Mouse (Mus musculus): Measurements from ENCODE around the gene Abhd17c. TPM values are rescaled to one million over a fixed set of nuclear protein-coding genes. Genes with fewer than 3 reads are reported as not detected.

The Abhd17c gene
- polyA plus RNA-seq, 1 experiment, result 151 TPM

- Histone ChIP-seq H3K4me1 (ENCODE audit: control insufficient read depth, insufficient read depth, low read length) (no peaks in the 10 kb centered on the region; the same call in 1 of the 2 replicates), H3K4me3 (ENCODE audit: insufficient read depth, low read depth, low read length) (no peak overlapping the region), H3K36me3 (ENCODE audit: control insufficient read depth, insufficient read depth, low read length) (no peaks in the 10 kb centered on the region), H3K27me3 (replicated peaks; ENCODE audit: control insufficient read depth, insufficient read depth, low read length) (no peaks in the 10 kb centered on the region), H3K27ac (ENCODE audit: insufficient read depth, low read depth, low read length) (no peak overlapping the region)
- TF ChIP-seq CTCF (conservative IDR thresholded peaks at IDR 0.05; ENCODE audit: insufficient read depth, insufficient read length, low read depth, low read length), result no peak
- TF ChIP-seq POLR2A (IDR thresholded peaks at IDR 0.05; ENCODE audit: low read depth, low read length), result no peak
- WGBS, result 44% methylated on average over 6 of the region's 6 CpGs
- DNase-seq, result peak; percentile 82
Observed at GRCm38 (mm10) chr7:84096501-84096900, 55.2 kb downstream of the Abhd17c start.

GRCm38 (mm10) chr7:84090793-84091192 lies 60.9 kb downstream of the Abhd17c start:
- no peak overlapping the region for H3K4me3 ChIP-seq (ENCODE audit: insufficient read depth, low read depth, low read length)

GRCm38 (mm10) chr7:84089777-84090176 lies 61.9 kb downstream of the Abhd17c start:
- Histone ChIP-seq H3K4me1 (ENCODE audit: control insufficient read depth, insufficient read depth, low read length) (no peaks in the 10 kb centered on the region), H3K27me3 (replicated peaks; ENCODE audit: control insufficient read depth, insufficient read depth, low read length) (no peaks in the 10 kb centered on the region), H3K36me3 (ENCODE audit: control insufficient read depth, insufficient read depth, low read length) (no peaks in the 10 kb centered on the region), H3K27ac (ENCODE audit: insufficient read depth, low read depth, low read length) (no peak overlapping the region), H3K4me3 (ENCODE audit: insufficient read depth, low read depth, low read length) (no peak overlapping the region)
- TF ChIP-seq CTCF (conservative IDR thresholded peaks at IDR 0.05; ENCODE audit: insufficient read depth, insufficient read length, low read depth, low read length), result peak; percentile 71
- TF ChIP-seq POLR2A (IDR thresholded peaks at IDR 0.05; ENCODE audit: low read depth, low read length), result no peak
- WGBS, result 7% methylated on average over 1 of the region's 1 CpGs
- DNase-seq, result peak; percentile 42

More at GRCm38 (mm10) chr7:84090793-84091192, 60.9 kb downstream of the Abhd17c start:
- Histone ChIP-seq H3K4me1 (ENCODE audit: control insufficient read depth, insufficient read depth, low read length) (no peaks in the 10 kb centered on the region), H3K36me3 (ENCODE audit: control insufficient read depth, insufficient read depth, low read length) (no peaks in the 10 kb centered on the region), H3K27me3 (replicated peaks; ENCODE audit: control insufficient read depth, insufficient read depth, low read length) (no peaks in the 10 kb centered on the region), H3K27ac (ENCODE audit: insufficient read depth, low read depth, low read length) (no peak overlapping the region)
- TF ChIP-seq POLR2A (IDR thresholded peaks at IDR 0.05; ENCODE audit: low read depth, low read length) (no peak), CTCF (conservative IDR thresholded peaks at IDR 0.05; ENCODE audit: insufficient read depth, insufficient read length, low read depth, low read length) (no peak)
- no peak for DNase-seq
- WGBS, result 78% methylated on average over 4 of the region's 4 CpGs

- no peak overlapping the region for H3K4me3 ChIP-seq (ENCODE audit: insufficient read depth, low read depth, low read length)
- H3K4me1 ChIP-seq (ENCODE audit: control insufficient read depth, insufficient read depth, low read length), result no peaks in the 10 kb centered on the region
- no peak overlapping the region for H3K27ac ChIP-seq (ENCODE audit: insufficient read depth, low read depth, low read length)
- TF ChIP-seq CTCF (conservative IDR thresholded peaks at IDR 0.05; ENCODE audit: insufficient read depth, insufficient read length, low read depth, low read length) (peak; percentile 96), POLR2A (IDR thresholded peaks at IDR 0.05; ENCODE audit: low read depth, low read length) (no peak)
- peak; percentile 86 for DNase-seq
- H3K36me3 ChIP-seq (ENCODE audit: control insufficient read depth, insufficient read depth, low read length), result no peaks in the 10 kb centered on the region
- H3K27me3 ChIP-seq (replicated peaks; ENCODE audit: control insufficient read depth, insufficient read depth, low read length), result no peaks in the 10 kb centered on the region
- WGBS, result 5% methylated on average over 4 of the region's 4 CpGs
Observed at GRCm38 (mm10) chr7:84088971-84089370, 62.7 kb downstream of the Abhd17c start.

GRCm38 (mm10) chr7:84088191-84088590 lies 63.5 kb downstream of the Abhd17c start:
- H3K4me3 ChIP-seq (ENCODE audit: insufficient read depth, low read depth, low read length), result no peak overlapping the region
- H3K36me3 ChIP-seq (ENCODE audit: control insufficient read depth, insufficient read depth, low read length), result no peaks in the 10 kb centered on the region
- no peaks in the 10 kb centered on the region for H3K4me1 ChIP-seq (ENCODE audit: control insufficient read depth, insufficient read depth, low read length)
- no peak overlapping the region for H3K27ac ChIP-seq (ENCODE audit: insufficient read depth, low read depth, low read length)
- WGBS, result 72% methylated on average over 3 of the region's 3 CpGs
- no peaks in the 10 kb centered on the region for H3K27me3 ChIP-seq (replicated peaks; ENCODE audit: control insufficient read depth, insufficient read depth, low read length)
- no peak for TF ChIP-seq POLR2A (IDR thresholded peaks at IDR 0.05; ENCODE audit: low read depth, low read length)
- TF ChIP-seq CTCF (conservative IDR thresholded peaks at IDR 0.05; ENCODE audit: insufficient read depth, insufficient read length, low read depth, low read length), result no peak
- DNase-seq, result no peak

GRCm38 (mm10) chr7:84086039-84086829 lies 65.5 kb downstream of the Abhd17c start, which contains the start of gene Cemip:
Gene Cemip (minus strand): TSS chr7:84086502.
- DNase-seq, result peak; percentile 84
- under 1% methylated on average over 54 of the region's 54 CpGs for WGBS

More at GRCm38 (mm10) chr7:84086039-84086829, 65.5 kb downstream of the Abhd17c start, which contains the start of gene Cemip:
- Histone ChIP-seq H3K4me3 (ENCODE audit: insufficient read depth, low read depth, low read length) (peak within 1 kb of the TSS; percentile 21), H3K27me3 (replicated peaks; ENCODE audit: control insufficient read depth, insufficient read depth, low read length) (no peaks in the 10 kb centered on the region), H3K36me3 (ENCODE audit: control insufficient read depth, insufficient read depth, low read length) (no peaks in the 10 kb centered on the region), H3K27ac (ENCODE audit: insufficient read depth, low read depth, low read length) (no peak within 1 kb of the TSS), H3K4me1 (ENCODE audit: control insufficient read depth, insufficient read depth, low read length) (no peaks in the 10 kb centered on the region)
- TF ChIP-seq POLR2A (IDR thresholded peaks at IDR 0.05; ENCODE audit: low read depth, low read length) (no peak), CTCF (conservative IDR thresholded peaks at IDR 0.05; ENCODE audit: insufficient read depth, insufficient read length, low read depth, low read length) (peak; percentile 75)
